Mouse (Mus musculus) heart, adult 2 months (tissue): ENCODE data around the gene Zc3h13.

Experiments
- CTCF ChIP-seq: fragments of 200-600 bp; IDR thresholded peaks from 2 replicates; pipeline ENCODE4 v1.8.1; 2022; ENCODE audit warnings: antibody characterized with exemption, mild to moderate bottlenecking, moderate library complexity
- POLR2A ChIP-seq: fragments of 200-500 bp; IDR thresholded peaks from 2 replicates; pipeline ENCODE4 v1.6.1; 2011; ENCODE audit warnings: mild to moderate bottlenecking, low read depth, low read length, control low read depth; ENCODE audit not compliant: insufficient read depth

- TF ChIP-seq CTCF: 0 out of 2 replicates have a peak, but pooled peaks have one; percentile 9
- no peak for TF ChIP-seq POLR2A
Observed at GRCm38 (mm10) chr14:75375006-75375598, 90.9 kb downstream of the Zc3h13 start.
